Mouse (Mus musculus): Measurements from ENCODE around the gene Il4i1. TPM values are rescaled to one million over a fixed set of nuclear protein-coding genes. Genes with fewer than 3 reads are reported as not detected.
A peak's percentile ranks its signal among the peaks of the same experiment; 100 is the strongest.

Gene Il4i1
- polyA plus RNA-seq, 1 experiment from 2014 or later, result 3.0 TPM

GRCm38 (mm10) chr7:44821666-44822448 is 5.7 kb downstream of the Il4i1 start:
- Histone ChIP-seq H3K27me3 (ENCODE audit: control insufficient read depth, insufficient read depth, low read length) (no peaks in the 10 kb centered on the region), H3K9me3 (ENCODE audit: control insufficient read depth, low read depth, low read length) (no peaks in the 10 kb centered on the region), H3K27ac (ENCODE audit: low read length) (no peak overlapping the region), H3K4me2 (replicated peaks; ENCODE audit: low read depth, low read length) (no peak overlapping the region), H3K4me1 (ENCODE audit: control insufficient read depth, insufficient read depth, low read length) (peaks cover 41% of the 10 kb centered on the region), H3K4me3 (ENCODE audit: low read depth, low read length) (no peak overlapping the region), H3K9ac (replicated peaks; ENCODE audit: low read depth, low read length) (no peak overlapping the region), H3K36me3 (ENCODE audit: control insufficient read depth, insufficient read depth, low read length) (peaks cover 3% of the 10 kb centered on the region; the same call in 1 of the 2 replicates)
- WGBS, result 84% methylated on average over 7 of the region's 7 CpGs
- ATAC-seq (ENCODE audit: insufficient number of reproducible peaks, insufficient read depth, low FRiP score, low read depth), result no peak

GRCm38 (mm10) chr7:44823409-44823808 is 7.2 kb downstream of the Il4i1 start:
- Histone ChIP-seq H3K9me3 (ENCODE audit: control insufficient read depth, low read depth, low read length) (no peaks in the 10 kb centered on the region), H3K9ac (replicated peaks; ENCODE audit: low read depth, low read length) (no peak overlapping the region), H3K27ac (ENCODE audit: low read length) (no peak overlapping the region), H3K27me3 (ENCODE audit: control insufficient read depth, insufficient read depth, low read length) (no peaks in the 10 kb centered on the region), H3K4me3 (ENCODE audit: low read depth, low read length) (no peak overlapping the region), H3K4me2 (replicated peaks; ENCODE audit: low read depth, low read length) (no peak overlapping the region), H3K4me1 (ENCODE audit: control insufficient read depth, insufficient read depth, low read length) (peaks cover 28% of the 10 kb centered on the region), H3K36me3 (ENCODE audit: control insufficient read depth, insufficient read depth, low read length) (peaks cover 10% of the 10 kb centered on the region; the same call in 1 of the 2 replicates)
- no peak for ATAC-seq (ENCODE audit: insufficient number of reproducible peaks, insufficient read depth, low FRiP score, low read depth)
- WGBS, result 47% methylated on average over 7 of the region's 7 CpGs

- Histone ChIP-seq H3K36me3 (ENCODE audit: control insufficient read depth, insufficient read depth, low read length) (peaks cover 24% of the 10 kb centered on the region), H3K9ac (replicated peaks; ENCODE audit: low read depth, low read length) (no peak overlapping the region), H3K9me3 (ENCODE audit: control insufficient read depth, low read depth, low read length) (no peaks in the 10 kb centered on the region), H3K4me1 (ENCODE audit: control insufficient read depth, insufficient read depth, low read length) (peaks cover 14% of the 10 kb centered on the region; the same call in 1 of the 2 replicates), H3K4me3 (ENCODE audit: low read depth, low read length) (no peak overlapping the region), H3K27ac (ENCODE audit: low read length) (no peak overlapping the region), H3K4me2 (replicated peaks; ENCODE audit: low read depth, low read length) (no peak overlapping the region), H3K27me3 (ENCODE audit: control insufficient read depth, insufficient read depth, low read length) (no peaks in the 10 kb centered on the region)
- WGBS, result 16% methylated on average over 3 of the region's 3 CpGs
- peak; percentile 79 for ATAC-seq (ENCODE audit: insufficient number of reproducible peaks, insufficient read depth, low FRiP score, low read depth)
Measured at GRCm38 (mm10) chr7:44824872-44825271, 8.7 kb downstream of the Il4i1 start.

GRCm38 (mm10) chr7:44826771-44827170 is 10.6 kb downstream of the Il4i1 start:
- no peak for ATAC-seq (ENCODE audit: insufficient number of reproducible peaks, insufficient read depth, low FRiP score, low read depth)
- no peak overlapping the region for H3K9ac ChIP-seq (replicated peaks; ENCODE audit: low read depth, low read length)
- no peaks in the 10 kb centered on the region for H3K9me3 ChIP-seq (ENCODE audit: control insufficient read depth, low read depth, low read length)
- H3K4me3 ChIP-seq (ENCODE audit: low read depth, low read length), result no peak overlapping the region
- no peaks in the 10 kb centered on the region for H3K27me3 ChIP-seq (ENCODE audit: control insufficient read depth, insufficient read depth, low read length)
- 83% methylated on average over 3 of the region's 3 CpGs for WGBS
- no peak overlapping the region for H3K4me2 ChIP-seq (replicated peaks; ENCODE audit: low read depth, low read length)
- H3K4me1 ChIP-seq (ENCODE audit: control insufficient read depth, insufficient read depth, low read length), result peaks cover 9% of the 10 kb centered on the region; the same call in 1 of the 2 replicates
- no peak overlapping the region for H3K27ac ChIP-seq (ENCODE audit: low read length)
- peaks cover 43% of the 10 kb centered on the region for H3K36me3 ChIP-seq (ENCODE audit: control insufficient read depth, insufficient read depth, low read length)

GRCm38 (mm10) chr7:44828706-44829105 is 12.5 kb downstream of the Il4i1 start:
- Histone ChIP-seq H3K4me3 (ENCODE audit: low read depth, low read length) (no peak overlapping the region), H3K9me3 (ENCODE audit: control insufficient read depth, low read depth, low read length) (no peaks in the 10 kb centered on the region), H3K27me3 (ENCODE audit: control insufficient read depth, insufficient read depth, low read length) (no peaks in the 10 kb centered on the region), H3K4me2 (replicated peaks; ENCODE audit: low read depth, low read length) (no peak overlapping the region), H3K27ac (ENCODE audit: low read length) (no peak overlapping the region), H3K4me1 (ENCODE audit: control insufficient read depth, insufficient read depth, low read length) (peaks cover 7% of the 10 kb centered on the region; the same call in 1 of the 2 replicates), H3K36me3 (ENCODE audit: control insufficient read depth, insufficient read depth, low read length) (peaks cover 46% of the 10 kb centered on the region), H3K9ac (replicated peaks; ENCODE audit: low read depth, low read length) (no peak overlapping the region)
- no peak for ATAC-seq (ENCODE audit: insufficient number of reproducible peaks, insufficient read depth, low FRiP score, low read depth)
- WGBS, result 85% methylated on average over 5 of the region's 5 CpGs

GRCm38 (mm10) chr7:44832763-44833162 is 16.6 kb downstream of the Il4i1 start:
- no peak for ATAC-seq (ENCODE audit: insufficient number of reproducible peaks, insufficient read depth, low FRiP score, low read depth)
- Histone ChIP-seq H3K27ac (ENCODE audit: low read length) (no peak overlapping the region), H3K27me3 (ENCODE audit: control insufficient read depth, insufficient read depth, low read length) (no peaks in the 10 kb centered on the region), H3K4me1 (ENCODE audit: control insufficient read depth, insufficient read depth, low read length) (no peaks in the 10 kb centered on the region), H3K4me2 (replicated peaks; ENCODE audit: low read depth, low read length) (no peak overlapping the region), H3K9ac (replicated peaks; ENCODE audit: low read depth, low read length) (no peak overlapping the region), H3K9me3 (ENCODE audit: control insufficient read depth, low read depth, low read length) (no peaks in the 10 kb centered on the region), H3K4me3 (ENCODE audit: low read depth, low read length) (no peak overlapping the region), H3K36me3 (ENCODE audit: control insufficient read depth, insufficient read depth, low read length) (peaks cover 41% of the 10 kb centered on the region)
- 60% methylated on average over 4 of the region's 4 CpGs for WGBS

- no peak for ATAC-seq (ENCODE audit: insufficient number of reproducible peaks, insufficient read depth, low FRiP score, low read depth)
- H3K27ac ChIP-seq (ENCODE audit: low read length), result no peak overlapping the region
- H3K4me2 ChIP-seq (replicated peaks; ENCODE audit: low read depth, low read length), result no peak overlapping the region
- WGBS, result 100% methylated on average over 1 of the region's 1 CpGs
- H3K9me3 ChIP-seq (ENCODE audit: control insufficient read depth, low read depth, low read length), result no peaks in the 10 kb centered on the region
- H3K4me1 ChIP-seq (ENCODE audit: control insufficient read depth, insufficient read depth, low read length), result peaks cover 10% of the 10 kb centered on the region; the same call in 1 of the 2 replicates
- peaks cover 16% of the 10 kb centered on the region for H3K36me3 ChIP-seq (ENCODE audit: control insufficient read depth, insufficient read depth, low read length)
- no peak overlapping the region for H3K9ac ChIP-seq (replicated peaks; ENCODE audit: low read depth, low read length)
- H3K27me3 ChIP-seq (ENCODE audit: control insufficient read depth, insufficient read depth, low read length), result no peaks in the 10 kb centered on the region
- H3K4me3 ChIP-seq (ENCODE audit: low read depth, low read length), result no peak overlapping the region
Measured at GRCm38 (mm10) chr7:44835373-44836015, 19.3 kb downstream of the Il4i1 start.

GRCm38 (mm10) chr7:44836016-44836404 is 19.8 kb downstream of the Il4i1 start:
- Histone ChIP-seq H3K9me3 (ENCODE audit: control insufficient read depth, low read depth, low read length) (no peaks in the 10 kb centered on the region), H3K4me1 (ENCODE audit: control insufficient read depth, insufficient read depth, low read length) (peaks cover 10% of the 10 kb centered on the region; the same call in 1 of the 2 replicates), H3K36me3 (ENCODE audit: control insufficient read depth, insufficient read depth, low read length) (peaks cover 11% of the 10 kb centered on the region), H3K9ac (replicated peaks; ENCODE audit: low read depth, low read length) (no peak overlapping the region), H3K4me3 (ENCODE audit: low read depth, low read length) (no peak overlapping the region), H3K4me2 (replicated peaks; ENCODE audit: low read depth, low read length) (no peak overlapping the region), H3K27ac (ENCODE audit: low read length) (no peak overlapping the region), H3K27me3 (ENCODE audit: control insufficient read depth, insufficient read depth, low read length) (no peaks in the 10 kb centered on the region)
- ATAC-seq (ENCODE audit: insufficient number of reproducible peaks, insufficient read depth, low FRiP score, low read depth), result no peak
- 36% methylated on average over 3 of the region's 3 CpGs for WGBS
